In the genomic region with DNA sequence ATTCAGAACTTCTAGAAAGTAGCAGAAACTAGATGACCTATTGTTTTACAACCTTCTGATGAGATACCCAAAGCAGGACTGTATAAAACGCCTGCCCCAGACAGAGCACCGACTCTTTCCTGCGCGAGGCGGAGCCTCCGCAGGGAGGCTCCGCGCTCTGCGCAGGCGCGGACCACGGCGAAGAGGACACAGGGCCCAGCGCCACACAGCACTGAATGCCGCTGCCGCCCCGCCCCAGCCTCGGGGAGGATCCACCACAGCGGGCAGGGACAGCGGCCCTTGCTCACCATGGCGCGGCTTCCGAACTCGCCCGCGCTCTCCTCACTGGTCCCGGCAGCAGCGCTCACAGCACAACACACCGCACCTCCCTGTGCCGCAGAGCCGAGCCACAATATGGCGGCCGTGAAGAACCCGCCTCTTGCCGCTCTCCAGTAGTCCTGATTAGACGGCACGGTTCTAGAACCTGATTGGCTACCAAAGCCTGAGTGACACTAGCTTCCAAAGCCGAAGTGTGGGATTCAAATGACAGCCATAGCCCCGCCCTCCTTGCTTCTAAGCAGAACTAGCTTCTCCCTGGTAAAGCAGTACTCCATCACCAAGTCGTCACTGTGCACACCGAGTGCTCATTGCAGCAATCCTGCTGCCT, we compare ENCODE assay signal across 8 mouse cellular contexts. TPM values are rescaled to one million over a fixed set of nuclear protein-coding genes. Genes with fewer than 3 reads are reported as not detected.
DNase-seq lines count a peak whose midpoint lies in the region; ATAC-seq and TF ChIP-seq lines count a peak whose summit lies in the region.

Gm20422 (minus strand) TSS at position 384 of the 646 bp plus-strand sequence.

- H3K9me3 ChIP-seq in megakaryocyte, embryonic 14.5 days = no peaks in the 10 kb centered on the region

- peak within 1 kb of the TSS; percentile 98 for H3K27ac ChIP-seq in cortical plate, adult 2 months (ENCODE audit: insufficient read depth, low read length)

- peak; percentile 99 for ATAC-seq in activated CD4-positive, CD25-positive, alpha-beta regulatory T cell, adult 4 months

- peaks cover 31% of the 10 kb centered on the region for H3K36me3 ChIP-seq in megakaryocyte, embryonic 14.5 days (replicated peaks; ENCODE audit: low read length)

- peaks cover 3% of the 10 kb centered on the region for H3K4me1 ChIP-seq in cortical plate, adult 2 months (ENCODE audit: control insufficient read depth, insufficient read depth, low read length)
- peaks cover 55% of the 10 kb centered on the region for H3K4me1 ChIP-seq in megakaryocyte, embryonic 14.5 days

- H3K27me3 ChIP-seq in megakaryocyte, embryonic 14.5 days (replicated peaks) = no peaks in the 10 kb centered on the region

- peak; percentile 81 for TF ChIP-seq POLR2A in cortical plate, adult 2 months (IDR thresholded peaks at IDR 0.05; ENCODE audit: extremely low read depth, insufficient read depth, low read length)

- peak within 1 kb of the TSS; percentile 69 for H3K4me3 ChIP-seq in cortical plate, adult 2 months (ENCODE audit: insufficient read depth, low read length)
- peak within 1 kb of the TSS; percentile 98 for H3K4me3 ChIP-seq in megakaryocyte, embryonic 14.5 days (replicated peaks)

- TF ChIP-seq CTCF in cortical plate, adult 2 months (IDR thresholded peaks at IDR 0.05; ENCODE audit: extremely low read depth, insufficient read depth, low read length) = no peak

- peak; percentile 75 to 84 for DNase-seq in gastrocnemius, adult 8-10 months (ENCODE audit: low spot score in 2 of 2)
- DNase-seq in hindlimb bud, embryonic 11.5 days (ENCODE audit: extremely low spot score, low read depth, low spot score) = peak; percentile 96
- peak; percentile 77 to 93 for DNase-seq in left cerebral cortex, adult 8-10 months (ENCODE audit: low spot score in 2 of 2)
- peak; percentile 95 to 97 for DNase-seq in right cerebral cortex, postnatal 10 days (ENCODE audit: low spot score in 2 of 2)
- peak; percentile 76 for DNase-seq in urinary bladder, postnatal 25 days (ENCODE audit: low spot score)

RNA-seq across cellular contexts. Expression of gene Gm20422, which starts in this region (rescaled TPM):
- polyA plus RNA-seq in activated CD4-positive, CD25-positive, alpha-beta regulatory T cell, adult 4 months (2017; shearing (Covaris generic)) = 1 to 10 TPM in 1 of 2 experiments, not detected in 1; 2.0 TPM
- polyA plus RNA-seq in cortical plate, adult 2 months (2012; rRNA removed) = 0.15 and 1.3 TPM in 2 replicates
- 1 to 10 TPM; 1.3 to 3.0 (median 1.7) TPM for total RNA-seq in gastrocnemius, adult 8-10 months (2022)
- 1 to 10 TPM in 3 of 4 experiments, under 1 TPM in 1; 0.46 to 5.3 (median 2.0) TPM for total RNA-seq in left cerebral cortex, adult 8-10 months (2022)
- polyA plus RNA-seq in megakaryocyte, embryonic 14.5 days (2012; ENCODE audit: insufficient read depth, low replicate concordance) = not detected in 2 replicates

Comparison
In these comparisons a context has a peak if more than half of its experiments do, and no peak if none do; other contexts are left out.
1. Peak in every context shown above with its lines: DNase-seq, ATAC-seq, H3K4me3 ChIP-seq and H3K27ac ChIP-seq.